Comparison of ENCODE assay signal across 24 mouse cellular contexts in genomic region chr15:23590451-23590850, GRCm38 (mm10).
"Had no signal": no experiment of that assay in that cellular context is flagged by ENCODE, and none has a peak within 500 bp of the region (broad histone marks: within the 10 kb centered on the region; RNA-seq: fewer than 3 reads in every experiment).

No protein-coding gene starts in this region.

- DNase-seq: gastrocnemius, adult 2 months; gastrocnemius, postnatal 10 days; gastrocnemius, postnatal 25 days; heart, adult 18-20 months; heart, postnatal 14 days; heart, postnatal 36 days; kidney, adult 18-20 months; kidney, adult 8-10 months; kidney, postnatal 10 days; kidney, postnatal 25 days; kidney, postnatal 4 days; layer of hippocampus, postnatal 36 days; left cerebral cortex, postnatal 4 days had no signal

- H3K9ac ChIP-seq: heart, embryonic 13.5 days; heart, embryonic 15.5 days; hindbrain, embryonic 12.5 days; hindbrain, embryonic 14.5 days; intestine, embryonic 15.5 days; limb, embryonic 13.5 days; limb, embryonic 15.5 days; liver, embryonic 12.5 days; liver, embryonic 14.5 days had no signal

- H3K4me1 ChIP-seq: heart, embryonic 13.5 days; heart, embryonic 15.5 days; hindbrain, embryonic 10.5 days; hindbrain, embryonic 12.5 days; intestine, embryonic 15.5 days; limb, embryonic 13.5 days; limb, embryonic 15.5 days; liver, embryonic 12.5 days had no signal

- H3K4me3 ChIP-seq: gastrocnemius, adult 2 months; heart, embryonic 13.5 days; heart, embryonic 15.5 days; hindbrain, embryonic 10.5 days; hindbrain, embryonic 12.5 days; intestine, embryonic 15.5 days; layer of hippocampus, adult 2 months; limb, embryonic 13.5 days; limb, embryonic 15.5 days; liver, embryonic 12.5 days had no signal

- H3K27ac ChIP-seq: gastrocnemius, adult 2 months; heart, embryonic 13.5 days; heart, embryonic 15.5 days; hindbrain, embryonic 10.5 days; hindbrain, embryonic 12.5 days; hindbrain, embryonic 14.5 days; intestine, embryonic 15.5 days; layer of hippocampus, adult 2 months; limb, embryonic 13.5 days; limb, embryonic 15.5 days; liver, embryonic 12.5 days; liver, embryonic 14.5 days had no signal

- H3K9me3 ChIP-seq: heart, embryonic 13.5 days; heart, embryonic 15.5 days; hindbrain, embryonic 10.5 days; hindbrain, embryonic 12.5 days; intestine, embryonic 15.5 days; limb, embryonic 13.5 days; limb, embryonic 15.5 days; liver, embryonic 12.5 days had no signal

- H3K36me3 ChIP-seq: heart, embryonic 13.5 days; heart, embryonic 15.5 days; hindbrain, embryonic 10.5 days; hindbrain, embryonic 12.5 days; intestine, embryonic 15.5 days; limb, embryonic 13.5 days; limb, embryonic 15.5 days; liver, embryonic 12.5 days had no signal

- H3K27me3 ChIP-seq: heart, embryonic 13.5 days; heart, embryonic 15.5 days; hindbrain, embryonic 12.5 days; intestine, embryonic 15.5 days; limb, embryonic 13.5 days; limb, embryonic 15.5 days; liver, embryonic 12.5 days had no signal
